Mouse (Mus musculus): ENCODE measurements around the gene Dcn. TPM values are rescaled to one million over a fixed set of nuclear protein-coding genes. Genes with fewer than 3 reads are reported as not detected.

The Dcn gene
- 117 and 150 TPM in 2 replicates for polyA plus RNA-seq (2014; fragmentation: Nextera tagmentation; extraction: Ambion mirVana)

DNA sequence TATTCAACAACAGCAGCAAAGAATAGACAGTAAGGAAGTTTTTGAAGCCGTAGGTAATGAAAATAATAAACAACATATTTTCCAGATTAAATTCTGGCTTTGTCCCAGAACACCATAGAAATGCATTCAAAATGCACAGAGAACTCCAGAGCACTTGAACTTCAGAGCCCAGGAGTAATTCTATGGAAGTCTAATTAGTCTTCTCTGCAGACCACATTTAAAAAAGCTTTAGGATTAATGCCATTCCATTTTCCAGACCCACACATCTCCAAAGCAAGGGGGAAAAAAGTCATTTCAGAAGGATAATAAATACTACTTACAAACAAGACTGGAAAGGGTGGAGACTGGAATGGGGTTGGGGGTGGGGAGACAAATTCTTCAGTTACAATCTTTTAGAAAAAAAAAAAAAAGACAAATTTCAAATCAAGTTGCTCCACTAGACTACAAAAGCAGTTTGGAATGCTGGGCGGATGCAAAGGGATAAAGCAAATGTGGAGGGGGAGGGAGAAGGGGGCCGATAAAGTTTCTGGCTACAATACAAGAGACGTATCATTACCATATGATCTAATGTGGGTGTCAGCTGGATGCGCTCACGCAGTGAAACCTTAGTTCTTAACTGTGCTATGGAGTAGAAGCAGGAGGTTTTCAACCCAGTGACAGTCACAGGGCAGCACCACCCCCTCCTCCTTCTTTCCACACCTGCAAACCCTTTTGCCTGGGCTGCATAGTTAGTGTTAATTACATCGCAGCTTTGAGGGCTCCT is at the start of gene Dcn:
Gene Dcn (plus strand): TSS at position 606 of the 763 bp plus-strand sequence.
- peak; percentile 79 for DNase-seq
- TF ChIP-seq CTCF (IDR thresholded peaks at IDR 0.05; ENCODE audit: low read depth): no peak
- Histone ChIP-seq H3K9ac (peak within 1 kb of the TSS; percentile 30), H3K27ac (ENCODE audit: low read depth) (peak within 1 kb of the TSS; percentile 81), H3K4me2 (peak within 1 kb of the TSS; percentile 56), H3K36me3 (ENCODE audit: insufficient read depth) (no peaks in the 10 kb centered on the region), H3K27me3 (ENCODE audit: insufficient read depth, low read length) (no peaks in the 10 kb centered on the region), H3K4me3 (ENCODE audit: low read depth, low read length) (peak within 1 kb of the TSS; percentile 28), H3K9me3 (ENCODE audit: low read depth, low read length) (no peaks in the 10 kb centered on the region), H3K4me1 (ENCODE audit: insufficient read depth) (0 out of 2 replicates have a peak, but pooled peaks cover 5% of the 10 kb centered on the region)
- peak; percentile 82 for ATAC-seq (ENCODE audit: insufficient read depth)
- 10% methylated on average over 7 of the region's 7 CpGs for WGBS

DNA sequence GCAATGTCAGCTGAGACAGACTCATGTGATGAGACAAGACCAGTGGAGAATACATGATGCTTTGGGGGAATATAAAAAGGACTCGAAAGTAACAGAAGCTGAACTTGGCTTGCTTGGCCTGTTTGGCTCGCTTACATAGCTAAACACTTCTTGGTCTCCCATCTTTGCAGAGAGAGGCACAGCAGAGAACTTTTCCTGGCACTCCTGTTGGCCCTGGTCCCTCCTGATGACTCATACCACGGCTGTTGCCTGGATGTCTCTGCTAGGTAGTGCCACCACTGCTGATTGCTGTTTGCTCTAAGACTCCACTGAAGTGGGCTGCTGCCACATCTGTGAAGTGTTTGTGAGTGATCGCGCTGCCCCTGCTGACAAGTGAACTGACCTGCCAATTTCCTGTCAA is 42.7 kb upstream of the Dcn start:
- Histone ChIP-seq H3K27me3 (ENCODE audit: insufficient read depth, low read length) (no peaks in the 10 kb centered on the region), H3K36me3 (ENCODE audit: insufficient read depth) (no peaks in the 10 kb centered on the region), H3K9ac (no peak overlapping the region), H3K4me2 (no peak overlapping the region), H3K9me3 (ENCODE audit: low read depth, low read length) (no peaks in the 10 kb centered on the region), H3K4me3 (ENCODE audit: low read depth, low read length) (no peak overlapping the region), H3K27ac (ENCODE audit: low read depth) (no peak overlapping the region), H3K4me1 (ENCODE audit: insufficient read depth) (no peaks in the 10 kb centered on the region)
- no peak for TF ChIP-seq CTCF (IDR thresholded peaks at IDR 0.05; ENCODE audit: low read depth)
- WGBS: 58% methylated on average over 5 of the region's 5 CpGs
- ATAC-seq (ENCODE audit: insufficient read depth) (peak; percentile 54; the same call in 1 of the 2 replicates), DNase-seq (peak; percentile 23)

DNA sequence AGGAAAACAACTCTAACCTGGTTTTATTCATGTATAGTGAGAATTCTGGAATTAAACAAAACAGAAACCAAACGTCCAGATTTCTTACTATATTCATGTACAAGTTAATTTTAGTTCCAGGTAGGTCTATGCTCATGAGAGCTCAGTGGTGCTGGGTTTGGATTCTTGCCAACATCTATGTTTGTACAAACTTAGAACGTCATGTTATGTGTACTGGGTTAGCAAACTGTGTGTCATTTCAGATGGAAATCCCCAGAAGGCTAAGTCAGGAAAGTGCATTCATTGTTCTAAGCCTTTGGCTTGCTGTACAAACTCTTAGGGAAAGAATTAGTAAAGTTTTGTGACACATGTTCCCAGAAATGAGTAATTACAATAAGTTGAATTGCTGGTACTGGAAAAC is 37.1 kb upstream of the Dcn start:
- Histone ChIP-seq H3K4me1 (ENCODE audit: insufficient read depth) (no peaks in the 10 kb centered on the region), H3K4me3 (ENCODE audit: low read depth, low read length) (no peak overlapping the region), H3K27me3 (ENCODE audit: insufficient read depth, low read length) (no peaks in the 10 kb centered on the region), H3K9ac (no peak overlapping the region), H3K27ac (ENCODE audit: low read depth) (no peak overlapping the region), H3K9me3 (ENCODE audit: low read depth, low read length) (no peaks in the 10 kb centered on the region), H3K4me2 (no peak overlapping the region), H3K36me3 (ENCODE audit: insufficient read depth) (no peaks in the 10 kb centered on the region)
- DNase-seq: peak; percentile 17
- ATAC-seq (ENCODE audit: insufficient read depth): no peak
- TF ChIP-seq CTCF (IDR thresholded peaks at IDR 0.05; ENCODE audit: low read depth): no peak
- 23% methylated on average over 2 of the region's 2 CpGs for WGBS

DNA sequence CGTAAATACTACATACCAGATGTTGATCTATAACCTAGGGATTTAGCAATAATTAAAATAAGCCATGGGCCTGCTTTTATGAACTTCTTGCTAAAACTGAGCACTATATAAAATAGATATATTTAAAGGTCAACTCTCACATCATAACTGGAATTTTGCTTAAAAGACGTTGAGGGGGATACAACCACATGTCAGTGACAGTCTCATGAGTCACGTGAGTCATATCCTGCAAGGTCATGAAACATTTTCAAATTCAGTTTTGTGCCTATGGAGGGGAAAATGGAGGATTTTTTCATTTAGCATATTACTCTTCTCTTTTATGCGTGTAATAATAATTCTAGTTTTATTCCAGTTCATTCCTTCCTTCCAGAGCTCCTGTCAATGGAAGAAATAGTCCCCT is 32.9 kb upstream of the Dcn start:
- TF ChIP-seq CTCF (IDR thresholded peaks at IDR 0.05; ENCODE audit: low read depth): no peak

DNA sequence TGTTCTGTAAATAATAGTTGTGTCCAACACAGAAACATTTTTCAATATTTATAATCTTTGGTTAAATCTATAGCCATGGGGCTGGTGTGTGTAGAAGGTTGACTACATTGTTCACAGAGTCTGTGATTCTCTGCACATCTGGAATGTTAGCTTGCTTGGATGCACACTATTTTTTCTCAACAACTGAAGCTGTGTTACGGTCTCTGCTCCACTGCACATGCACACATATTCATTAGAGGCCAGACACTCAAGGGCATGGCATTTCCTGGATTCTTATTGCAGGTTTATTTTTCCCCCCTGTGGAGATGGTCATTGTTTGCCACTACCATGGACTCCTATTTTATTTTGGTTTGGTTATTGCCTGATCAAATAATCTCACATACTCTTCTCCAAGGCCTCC is 26.5 kb upstream of the Dcn start:
- no peak overlapping the region for H3K4me3 ChIP-seq (ENCODE audit: low read depth, low read length)
- no peaks in the 10 kb centered on the region for H3K4me1 ChIP-seq (ENCODE audit: insufficient read depth)
- no peak for TF ChIP-seq CTCF (IDR thresholded peaks at IDR 0.05; ENCODE audit: low read depth)
- ATAC-seq (ENCODE audit: insufficient read depth) (no peak), DNase-seq (no peak)
- H3K4me2 ChIP-seq: no peak overlapping the region
- no peak overlapping the region for H3K27ac ChIP-seq (ENCODE audit: low read depth)
- H3K27me3 ChIP-seq (ENCODE audit: insufficient read depth, low read length): no peaks in the 10 kb centered on the region
- no peak overlapping the region for H3K9ac ChIP-seq
- no peaks in the 10 kb centered on the region for H3K9me3 ChIP-seq (ENCODE audit: low read depth, low read length)
- H3K36me3 ChIP-seq (ENCODE audit: insufficient read depth): no peaks in the 10 kb centered on the region
- 75% methylated on average over 1 of the region's 1 CpGs for WGBS

More for the DNA sequence above, 32.9 kb upstream of the Dcn start:
- Histone ChIP-seq H3K4me3 (ENCODE audit: low read depth, low read length) (no peak overlapping the region), H3K9me3 (ENCODE audit: low read depth, low read length) (no peaks in the 10 kb centered on the region), H3K4me2 (no peak overlapping the region), H3K27me3 (ENCODE audit: insufficient read depth, low read length) (no peaks in the 10 kb centered on the region), H3K27ac (ENCODE audit: low read depth) (no peak overlapping the region), H3K4me1 (ENCODE audit: insufficient read depth) (no peaks in the 10 kb centered on the region), H3K9ac (no peak overlapping the region), H3K36me3 (ENCODE audit: insufficient read depth) (no peaks in the 10 kb centered on the region)
- DNase-seq (no peak), ATAC-seq (ENCODE audit: insufficient read depth) (no peak)
- WGBS: 71% methylated on average over 4 of the region's 4 CpGs

DNA sequence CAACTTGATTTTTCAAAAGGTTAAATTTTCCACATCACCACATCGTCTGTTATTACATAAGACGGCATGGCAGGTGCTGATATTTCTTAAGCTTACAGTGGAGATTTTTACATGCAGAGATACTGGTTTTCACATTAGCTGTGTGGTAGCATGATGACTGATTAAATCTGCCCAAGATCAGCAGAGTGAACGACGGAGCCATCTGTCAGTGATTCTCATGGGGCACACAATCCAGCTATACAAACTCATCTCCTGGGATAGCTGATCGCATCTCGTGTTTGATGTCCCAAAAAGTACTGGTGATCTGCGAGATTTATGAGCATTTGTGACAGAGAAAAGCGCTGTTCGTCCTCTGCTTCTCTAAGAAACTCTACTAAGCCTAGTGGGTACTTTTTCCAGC is 25.9 kb upstream of the Dcn start:
- Histone ChIP-seq H3K4me1 (ENCODE audit: insufficient read depth) (no peaks in the 10 kb centered on the region), H3K27me3 (ENCODE audit: insufficient read depth, low read length) (no peaks in the 10 kb centered on the region), H3K36me3 (ENCODE audit: insufficient read depth) (no peaks in the 10 kb centered on the region), H3K4me2 (no peak overlapping the region), H3K9ac (no peak overlapping the region), H3K4me3 (ENCODE audit: low read depth, low read length) (no peak overlapping the region), H3K9me3 (ENCODE audit: low read depth, low read length) (no peaks in the 10 kb centered on the region), H3K27ac (ENCODE audit: low read depth) (no peak overlapping the region)
- TF ChIP-seq CTCF (IDR thresholded peaks at IDR 0.05; ENCODE audit: low read depth): no peak
- ATAC-seq (ENCODE audit: insufficient read depth) (no peak), DNase-seq (no peak)
- 75% methylated on average over 9 of the region's 9 CpGs for WGBS

DNA sequence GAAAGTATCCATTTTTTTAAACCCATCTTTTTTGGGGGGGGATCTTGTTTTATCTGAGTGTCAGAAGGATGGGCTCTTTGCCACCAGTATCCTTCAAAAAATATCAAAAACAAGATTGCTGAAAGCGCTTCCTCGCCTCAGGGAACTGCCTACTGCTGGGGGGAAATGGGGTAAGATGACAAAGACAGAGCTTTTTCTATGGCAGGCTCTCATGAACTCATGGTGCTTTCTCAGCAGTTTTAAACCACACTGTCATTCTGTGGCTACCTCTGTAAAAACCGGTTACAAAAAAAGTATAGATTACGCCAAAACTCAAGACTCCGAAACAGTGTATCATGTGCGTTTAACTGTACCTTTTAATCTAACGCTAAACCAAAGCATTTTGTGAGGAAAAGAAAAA is 22.4 kb upstream of the Dcn start:
- DNase-seq (no peak), ATAC-seq (ENCODE audit: insufficient read depth) (no peak)
- 86% methylated on average over 7 of the region's 7 CpGs for WGBS
- Histone ChIP-seq H3K27me3 (ENCODE audit: insufficient read depth, low read length) (no peaks in the 10 kb centered on the region), H3K4me3 (ENCODE audit: low read depth, low read length) (no peak overlapping the region), H3K9ac (no peak overlapping the region), H3K27ac (ENCODE audit: low read depth) (no peak overlapping the region), H3K4me2 (no peak overlapping the region), H3K9me3 (ENCODE audit: low read depth, low read length) (no peaks in the 10 kb centered on the region), H3K36me3 (ENCODE audit: insufficient read depth) (no peaks in the 10 kb centered on the region), H3K4me1 (ENCODE audit: insufficient read depth) (no peaks in the 10 kb centered on the region)
- no peak for TF ChIP-seq CTCF (IDR thresholded peaks at IDR 0.05; ENCODE audit: low read depth)

Data from lung, embryonic 14.5 days (tissue).